Mouse (Mus musculus): Measurements from ENCODE around the gene Id4.
A peak's percentile ranks its signal among the peaks of the same experiment; 100 is the strongest.

Id4 gene

DNA sequence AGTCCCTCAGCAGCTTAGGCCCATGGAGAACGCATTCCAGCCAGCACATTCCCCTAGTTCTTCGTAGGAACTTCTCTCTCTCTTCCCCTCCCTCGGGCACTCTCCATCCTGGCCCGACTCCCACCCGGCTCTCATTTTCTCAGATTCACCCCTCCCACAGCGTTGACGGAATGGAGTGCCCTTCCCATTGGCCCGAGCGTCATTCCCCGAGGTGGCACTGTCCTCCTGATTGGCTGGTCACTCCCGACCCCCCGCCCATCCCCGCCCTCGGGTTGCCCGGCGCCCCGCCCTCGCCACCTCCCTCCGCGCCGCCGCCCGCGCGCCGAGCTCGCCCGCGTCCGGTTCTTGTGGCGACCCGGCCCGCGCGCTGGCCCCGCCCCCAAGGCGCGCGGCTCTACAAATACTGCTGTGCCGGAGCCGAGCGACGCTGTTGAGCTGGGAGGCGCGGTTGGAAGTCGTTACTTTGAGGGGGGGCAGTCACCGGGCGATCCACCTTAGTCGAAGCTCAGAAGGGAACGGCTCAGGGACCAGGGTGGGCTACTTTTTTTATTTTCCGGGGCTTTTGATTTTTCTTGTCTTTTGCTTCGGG, at the start of gene Id4:
Gene Id4, plus strand, starts transcription at position 539 of the 589 bp plus-strand sequence.
- DNase-seq (ENCODE audit: low read depth), result peak; percentile 21

DNA sequence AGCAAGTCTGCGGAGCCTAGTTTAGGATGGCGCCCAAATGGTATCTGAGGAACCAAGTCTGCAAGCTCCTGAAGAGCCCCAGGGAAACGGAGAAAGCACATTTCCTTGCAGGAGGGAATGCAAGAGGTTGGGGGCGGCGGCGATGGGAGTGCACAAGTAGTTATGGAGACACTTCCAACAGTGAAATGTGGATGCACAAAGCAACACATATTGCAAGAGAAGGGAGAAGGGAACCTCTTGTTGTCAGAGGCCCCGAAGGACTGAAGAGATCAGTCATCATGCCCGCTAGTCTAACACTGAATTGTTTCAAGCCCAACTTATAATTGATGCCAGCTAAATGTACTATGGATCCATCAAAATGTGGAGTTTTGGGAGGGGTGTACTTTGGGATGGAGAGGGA, 33.9 kb upstream of the Id4 start:
- no peak for DNase-seq (ENCODE audit: low read depth)

GRCm38 (mm10) chr13:48227712-48228111, 33.3 kb upstream of the Id4 start:
- peak; percentile 9 for DNase-seq (ENCODE audit: low read depth)

- DNase-seq (ENCODE audit: low read depth), result no peak
Observed at GRCm38 (mm10) chr13:48228114-48228513, 32.9 kb upstream of the Id4 start.

DNA sequence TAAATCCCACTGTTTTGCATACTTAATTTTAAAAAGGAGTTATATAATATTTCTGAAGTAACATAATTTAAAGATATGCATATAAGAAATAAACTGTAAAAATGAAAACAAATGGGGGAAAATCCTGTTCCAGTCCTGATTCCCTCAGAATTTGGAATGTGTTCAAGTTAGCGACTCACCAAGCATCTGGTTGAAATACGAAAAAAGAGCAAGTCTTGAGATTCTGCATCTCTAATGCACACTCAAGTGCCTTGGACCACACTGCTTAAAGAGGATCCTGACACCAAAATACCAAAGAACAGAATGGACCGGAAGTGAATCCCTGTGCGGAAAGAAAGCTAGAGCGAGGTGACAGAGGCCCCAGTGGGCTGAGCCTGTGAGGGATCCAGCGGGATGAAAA, 30.0 kb upstream of the Id4 start:
- no peak for DNase-seq (ENCODE audit: low read depth)

DNA sequence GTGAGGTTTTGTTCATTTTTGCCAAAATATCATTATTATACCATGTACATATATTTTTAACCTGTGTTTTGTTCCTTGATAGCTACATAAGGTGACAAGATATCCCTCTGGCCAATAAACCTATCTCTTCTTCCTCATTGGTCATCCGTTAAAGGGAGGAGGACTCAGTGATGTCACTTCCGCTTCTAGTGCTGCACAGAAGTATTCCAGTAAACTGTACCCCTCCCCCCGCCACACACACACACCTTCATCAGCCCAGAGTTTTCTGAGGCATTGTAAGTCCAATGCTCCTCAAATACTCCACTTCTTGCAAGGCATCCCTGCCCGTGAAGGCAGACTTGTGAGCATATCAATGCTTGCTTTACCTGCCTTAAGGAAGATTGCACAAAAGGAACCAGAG, 24.6 kb upstream of the Id4 start:
- no peak for DNase-seq (ENCODE audit: low read depth)

GRCm38 (mm10) chr13:48236865-48237264, 24.2 kb upstream of the Id4 start:
- no peak for DNase-seq (ENCODE audit: low read depth)

- no peak for DNase-seq (ENCODE audit: low read depth)
Observed at GRCm38 (mm10) chr13:48237516-48237915, 23.5 kb upstream of the Id4 start.

DNA sequence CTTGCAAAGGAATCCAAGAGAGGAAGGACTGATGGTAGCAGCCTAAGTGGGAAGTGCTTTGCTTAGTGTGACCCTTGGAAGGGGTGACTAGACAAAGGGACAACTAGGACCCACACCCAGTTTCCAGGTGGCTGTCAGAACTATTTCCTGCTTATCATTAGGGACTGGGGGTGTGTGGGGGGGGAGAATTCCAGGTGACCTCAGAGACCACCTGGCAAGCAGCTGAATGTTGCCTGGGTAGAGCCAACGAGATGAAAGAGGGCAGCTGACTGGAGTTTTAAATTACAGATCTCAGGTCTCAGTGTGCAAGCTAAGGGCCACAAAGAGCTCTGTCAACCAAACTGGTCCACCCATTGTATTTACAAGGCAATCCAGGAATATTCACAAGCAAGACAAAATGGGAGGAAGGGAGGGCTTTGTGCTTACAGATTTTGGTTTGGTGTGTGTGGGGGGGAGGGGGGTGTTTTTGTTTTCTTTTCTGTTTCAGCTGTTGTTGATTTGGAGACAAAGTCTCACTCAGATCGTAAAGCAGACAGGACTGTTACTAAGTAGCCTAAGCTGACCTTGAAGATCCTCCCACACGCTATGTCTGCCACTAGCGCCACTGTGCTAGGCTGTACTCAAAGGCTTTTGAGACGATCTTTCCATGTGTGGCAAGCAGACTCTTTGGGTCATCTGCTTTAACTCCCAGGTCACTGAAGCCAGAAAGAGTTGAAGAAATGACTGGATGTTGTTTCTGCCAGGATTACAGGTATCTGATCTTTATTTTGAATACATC, 15.6 kb upstream of the Id4 start:
- DNase-seq (ENCODE audit: low read depth), result no peak

- no peak for DNase-seq (ENCODE audit: low read depth)
Observed at GRCm38 (mm10) chr13:48252559-48252958, 8.5 kb upstream of the Id4 start.

DNA sequence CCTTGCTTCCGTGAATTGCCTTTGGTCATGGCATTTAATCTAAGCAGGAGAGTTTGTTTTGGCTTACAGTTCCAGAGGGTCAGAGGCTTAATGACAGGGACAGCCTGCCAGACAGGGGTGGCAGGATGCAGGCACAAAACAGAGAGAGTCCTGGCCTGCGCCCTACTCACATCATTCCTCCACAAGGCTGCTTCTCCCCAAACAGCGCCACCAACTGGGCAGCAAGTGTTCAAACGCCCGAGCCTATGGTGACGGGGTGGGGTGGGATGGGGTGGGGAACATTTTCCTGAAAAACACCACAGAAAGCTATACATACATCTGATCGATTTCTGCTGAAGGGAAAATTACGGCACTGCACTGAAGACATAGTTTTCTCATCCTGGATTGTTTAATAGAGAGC, 6.0 kb upstream of the Id4 start:
- no peak for DNase-seq (ENCODE audit: low read depth)

GRCm38 (mm10) chr13:48261341-48262221, 553 bp downstream of the Id4 start:
- DNase-seq (ENCODE audit: low read depth), result no peak

- no peak for DNase-seq (ENCODE audit: low read depth)
Observed at GRCm38 (mm10) chr13:48262451-48262969, 1.5 kb downstream of the Id4 start.

DNA sequence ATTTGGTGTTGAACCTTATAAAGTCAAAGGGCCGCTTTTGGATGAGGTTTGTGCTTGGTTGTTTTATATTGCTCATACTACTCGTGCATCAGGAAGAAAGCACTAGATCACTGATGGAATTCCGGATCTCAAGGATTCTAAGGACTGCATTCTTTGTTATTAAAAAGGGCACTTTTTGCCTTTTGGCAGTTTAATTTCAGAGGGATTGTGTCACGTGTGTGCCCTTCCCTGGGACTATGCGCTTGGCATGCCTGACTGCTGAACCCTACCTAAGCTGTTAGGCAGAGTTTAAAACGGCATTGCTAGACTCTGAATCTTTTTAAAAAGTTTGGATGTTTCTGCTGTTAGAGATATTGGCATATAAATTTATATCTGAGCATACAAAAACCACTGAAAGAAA, 4.0 kb downstream of the Id4 start:
- DNase-seq (ENCODE audit: low read depth), result no peak

DNA sequence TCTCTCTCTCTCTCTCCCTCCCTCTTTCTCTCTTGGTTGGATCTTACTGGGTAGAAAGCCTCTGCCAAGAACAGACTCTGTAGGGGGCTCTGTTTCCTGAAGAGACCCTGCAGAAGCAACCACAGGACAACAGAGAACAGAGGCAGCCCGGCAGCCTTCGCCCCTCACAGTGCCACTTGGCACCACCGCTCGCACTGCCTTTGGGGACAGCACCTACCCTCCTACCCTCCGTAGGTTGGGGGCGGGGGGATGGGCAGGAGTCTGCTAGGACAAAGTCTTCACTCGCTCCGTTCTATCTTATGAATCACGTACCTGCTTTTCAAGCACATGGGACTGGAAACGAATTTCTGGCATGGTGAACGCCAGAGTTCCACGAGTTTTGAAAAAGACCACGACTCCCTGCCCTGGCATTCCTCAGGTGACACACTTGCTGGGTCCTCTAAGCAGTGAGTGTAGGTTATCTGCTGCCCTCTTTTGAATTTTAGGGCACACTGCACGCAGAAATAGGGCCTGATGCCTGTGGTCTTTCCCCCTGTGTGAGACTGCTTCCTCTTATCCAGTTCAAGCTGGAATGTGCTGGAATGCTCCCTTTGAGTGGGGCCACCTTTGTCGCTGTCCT, 12.5 kb downstream of the Id4 start:
- no peak for DNase-seq (ENCODE audit: low read depth)

DNA sequence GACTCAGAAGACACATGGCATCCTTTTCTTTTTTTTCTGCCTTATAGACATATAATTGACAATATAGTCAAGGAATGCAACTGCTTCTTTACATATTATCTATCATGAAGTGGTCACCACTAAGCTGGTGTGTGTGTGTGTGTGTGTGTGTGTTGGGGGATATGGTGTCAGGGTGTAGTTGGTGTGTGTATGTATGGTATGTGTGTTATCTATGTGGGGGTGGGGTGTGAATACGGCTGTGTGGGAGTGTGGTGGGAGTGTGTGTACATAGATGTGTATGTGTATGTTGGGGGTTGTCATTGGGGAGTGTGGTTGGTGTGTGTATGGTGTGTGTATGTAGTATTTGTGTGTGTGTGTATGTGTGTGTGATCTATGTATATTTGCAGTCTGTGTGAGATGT, 13.1 kb downstream of the Id4 start:
- no peak for DNase-seq (ENCODE audit: low read depth)

- DNase-seq (ENCODE audit: low read depth), result no peak
Observed at GRCm38 (mm10) chr13:48276981-48277380, 16.0 kb downstream of the Id4 start.

DNA sequence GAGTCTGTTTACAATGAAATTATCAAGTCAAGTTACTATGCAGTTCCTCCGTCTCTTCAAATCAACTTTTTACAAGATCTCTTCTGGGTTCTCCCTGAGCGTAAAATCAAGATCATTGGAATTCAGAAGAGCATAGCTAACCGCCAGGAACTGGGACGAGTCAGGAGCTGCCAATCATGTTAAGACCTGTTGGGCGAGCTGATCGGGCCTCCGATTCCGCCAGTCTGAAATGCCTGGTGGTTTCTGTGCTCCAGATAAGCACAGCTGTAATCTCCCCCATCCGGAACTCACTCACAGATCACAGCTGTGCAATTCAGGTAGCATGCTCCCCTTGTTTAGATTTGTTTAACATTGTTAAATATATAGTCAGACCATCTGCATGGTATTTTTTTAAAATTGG, 23.4 kb downstream of the Id4 start:
- DNase-seq (ENCODE audit: low read depth), result no peak

GRCm38 (mm10) chr13:48284918-48285693, 24.1 kb downstream of the Id4 start:
- no peak for DNase-seq (ENCODE audit: low read depth)

DNA sequence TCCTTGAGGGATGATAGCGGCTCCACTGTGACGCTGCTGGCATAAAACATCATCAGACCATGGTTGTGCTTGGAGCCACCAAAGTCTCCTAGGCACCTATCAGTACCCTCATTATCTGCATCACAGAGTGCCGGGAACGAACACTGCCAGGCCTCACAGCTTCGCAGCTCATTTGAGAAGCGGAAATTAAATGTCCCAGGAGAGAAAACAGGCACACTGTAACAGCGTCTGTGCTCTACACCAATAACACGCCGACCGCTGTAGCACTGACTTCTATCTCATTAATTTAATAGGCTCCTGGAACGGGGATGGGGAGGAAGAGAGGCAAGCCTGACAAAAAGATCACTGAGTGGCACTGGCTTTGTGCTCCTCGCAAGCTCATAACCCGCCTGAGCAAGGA, 29.4 kb downstream of the Id4 start:
- DNase-seq (ENCODE audit: low read depth), result no peak

- no peak for DNase-seq (ENCODE audit: low read depth)
Observed at GRCm38 (mm10) chr13:48314500-48314899, 53.5 kb downstream of the Id4 start.
